In genomic region chr8:69654358-69654981, GRCm38 (mm10) we compare ENCODE assay signal across 8 mouse cellular contexts. TPM values are rescaled to one million over a fixed set of nuclear protein-coding genes. Genes with fewer than 3 reads are reported as not detected.
A peak's percentile ranks its signal among the peaks of the same experiment; 100 is the strongest.
DNase-seq lines count a peak whose midpoint lies in the region; ATAC-seq and TF ChIP-seq lines count a peak whose summit lies in the region.

Gene Zfp964 (plus strand): TSS chr8:69654479.

- peak; percentile 100 for ATAC-seq in forebrain, embryonic 15.5 days (replicated peaks)
- ATAC-seq in neutrophil, adult 5-6 weeks (ENCODE audit: extremely low read depth, insufficient number of reproducible peaks, low FRiP score, poor library complexity, severe bottlenecking) = peak; percentile 98

- H3K27ac ChIP-seq in forebrain, embryonic 15.5 days (replicated peaks) = peak within 1 kb of the TSS; percentile 78

- H3K4me3 ChIP-seq in forebrain, embryonic 15.5 days = peak within 1 kb of the TSS; percentile 58
- H3K4me3 ChIP-seq in lung, adult 2 months (replicated peaks; ENCODE audit: extremely low read depth, low read depth, low read length) = peak within 1 kb of the TSS; percentile 72

- H3K27me3 ChIP-seq in forebrain, embryonic 15.5 days = no peaks in the 10 kb centered on the region

- no peaks in the 10 kb centered on the region for H3K36me3 ChIP-seq in forebrain, embryonic 15.5 days

- intact Hi-C loops in heart, postnatal 25 days (cut with DNase I) = loop anchor here (2.0 to 10.0 kb wide), 3 partner anchors 30 to 320 kb away; partner anchors contain the start of genes Zfp868 and Zfp869

- H3K9ac ChIP-seq in forebrain, embryonic 15.5 days (replicated peaks) = peak within 1 kb of the TSS; percentile 53

- DNase-seq in ES-CJ7 (ENCODE audit: low read depth, low spot score) = peak; percentile 96
- DNase-seq in cerebellum, adult 11-12 months = peak; percentile 91
- peak; percentile 88 for DNase-seq in heart, postnatal 25 days (ENCODE audit: low spot score)
- DNase-seq in layer of hippocampus, adult 18-20 months (ENCODE audit: low spot score in 2 of 2) = peak; percentile 90 to 95
- peak; percentile 91 for DNase-seq in lung, adult 2 months
- DNase-seq in thymus, adult 18-20 months = peak; percentile 75 to 77

- peak within 1 kb of the TSS; percentile 68 for H3K4me2 ChIP-seq in forebrain, embryonic 15.5 days (replicated peaks)

- peaks cover 8% of the 10 kb centered on the region; the same call in 1 of the 2 replicates for H3K4me1 ChIP-seq in forebrain, embryonic 15.5 days
- H3K4me1 ChIP-seq in lung, adult 2 months (ENCODE audit: control insufficient read depth, insufficient read depth, low read length) = peaks cover 7% of the 10 kb centered on the region; the same call in 1 of the 2 replicates

- TF ChIP-seq POLR2A in lung, adult 2 months (IDR thresholded peaks at IDR 0.05; ENCODE audit: borderline replicate concordance, extremely low read depth, low read depth, low read length) = peak; percentile 83

- TF ChIP-seq CTCF in lung, adult 2 months (IDR thresholded peaks at IDR 0.05; ENCODE audit: insufficient read depth, low read length) = no peak

- H3K9me3 ChIP-seq in forebrain, embryonic 15.5 days = no peaks in the 10 kb centered on the region

- under 1% methylated on average over 55 of the region's 55 CpGs for WGBS in forebrain, embryonic 15.5 days
- WGBS in lung, adult 2 months = under 1% methylated on average over 55 of the region's 55 CpGs

RNA-seq across cellular contexts. Expression of gene Zfp964, which starts in this region (rescaled TPM):
- polyA plus RNA-seq in forebrain, embryonic 15.5 days (2015; fragmentation: Nextera tagmentation; extraction: Ambion mirVana) = 1.9 and 2.2 TPM in 2 replicates
- total RNA-seq in heart, postnatal 25 days (2021) = 1 to 10 TPM; 1.2 to 1.4 TPM
- total RNA-seq in layer of hippocampus, adult 18-20 months (2021) = 1 to 10 TPM; 5.5 TPM
- 0.66 and 0.86 TPM in 2 replicates for polyA plus RNA-seq in lung, adult 2 months (2012; rRNA removed)
- 0.98 and 1.6 TPM in 2 replicates for total RNA-seq in neutrophil, adult 5-6 weeks (2017)

Comparison
In these comparisons a context has a peak if more than half of its experiments do, and no peak if none do; other contexts are left out.
1. Peak in every context shown above with its lines: DNase-seq, ATAC-seq, H3K4me3 ChIP-seq and H3K27ac ChIP-seq.
2. Peak in DNase-seq and H3K4me3 ChIP-seq in lung, adult 2 months; RNA of the gene not detected or under 1 TPM.